Mouse (Mus musculus): ENCODE measurements around the gene Sdk1. TPM values are rescaled to one million over a fixed set of nuclear protein-coding genes. Genes with fewer than 3 reads are reported as not detected.

Gene Sdk1
- polyA plus RNA-seq, 1 experiment: 3.5 TPM

- no peak for DNase-seq (ENCODE audit: extremely low spot score in 1 of 2, low spot score in 1 of 2)
Measured at GRCm38 (mm10) chr5:141415644-141416243, 174.5 kb downstream of the Sdk1 start.

GRCm38 (mm10) chr5:141428132-141428531, 186.8 kb downstream of the Sdk1 start:
- no peak for DNase-seq (ENCODE audit: extremely low spot score in 1 of 2, low spot score in 1 of 2)

- DNase-seq (ENCODE audit: extremely low spot score in 1 of 2, low spot score in 1 of 2): no peak
Measured at GRCm38 (mm10) chr5:141433286-141433685, 192.0 kb downstream of the Sdk1 start.

GRCm38 (mm10) chr5:141447247-141447646, 206.0 kb downstream of the Sdk1 start:
- DNase-seq (ENCODE audit: extremely low spot score in 1 of 2, low spot score in 1 of 2): no peak

- DNase-seq (ENCODE audit: extremely low spot score in 1 of 2, low spot score in 1 of 2): no peak
Measured at GRCm38 (mm10) chr5:141463417-141463816, 222.1 kb downstream of the Sdk1 start.

GRCm38 (mm10) chr5:141468821-141469220, 227.5 kb downstream of the Sdk1 start:
- DNase-seq (ENCODE audit: extremely low spot score in 1 of 2, low spot score in 1 of 2): no peak

GRCm38 (mm10) chr5:141505281-141505680, 264.0 kb downstream of the Sdk1 start:
- DNase-seq (ENCODE audit: extremely low spot score in 1 of 2, low spot score in 1 of 2): no peak

GRCm38 (mm10) chr5:141506344-141506743, 265.1 kb downstream of the Sdk1 start:
- no peak for DNase-seq (ENCODE audit: extremely low spot score in 1 of 2, low spot score in 1 of 2)

GRCm38 (mm10) chr5:141524801-141525715, 283.8 kb downstream of the Sdk1 start:
- DNase-seq (ENCODE audit: extremely low spot score in 1 of 2, low spot score in 1 of 2): peak in 1 of 2 experiments; percentile 10

GRCm38 (mm10) chr5:141540193-141540592, 298.9 kb downstream of the Sdk1 start:
- no peak for DNase-seq (ENCODE audit: extremely low spot score in 1 of 2, low spot score in 1 of 2)

GRCm38 (mm10) chr5:141542890-141543666, 301.8 kb downstream of the Sdk1 start:
- no peak for DNase-seq (ENCODE audit: extremely low spot score in 1 of 2, low spot score in 1 of 2)

- no peak for DNase-seq (ENCODE audit: extremely low spot score in 1 of 2, low spot score in 1 of 2)
Measured at GRCm38 (mm10) chr5:141553444-141553843, 312.2 kb downstream of the Sdk1 start.

- no peak for DNase-seq (ENCODE audit: extremely low spot score in 1 of 2, low spot score in 1 of 2)
Measured at GRCm38 (mm10) chr5:141558731-141559130, 317.4 kb downstream of the Sdk1 start.

GRCm38 (mm10) chr5:141560325-141560724, 319.0 kb downstream of the Sdk1 start:
- no peak for DNase-seq (ENCODE audit: extremely low spot score in 1 of 2, low spot score in 1 of 2)

GRCm38 (mm10) chr5:141561989-141562560, 320.8 kb downstream of the Sdk1 start:
- DNase-seq (ENCODE audit: extremely low spot score in 1 of 2, low spot score in 1 of 2): no peak

- DNase-seq (ENCODE audit: extremely low spot score in 1 of 2, low spot score in 1 of 2): no peak
Measured at GRCm38 (mm10) chr5:141564197-141564596, 322.9 kb downstream of the Sdk1 start.

- no peak for DNase-seq (ENCODE audit: extremely low spot score in 1 of 2, low spot score in 1 of 2)
Measured at GRCm38 (mm10) chr5:141568106-141568505, 326.8 kb downstream of the Sdk1 start.

GRCm38 (mm10) chr5:141570442-141570841, 329.2 kb downstream of the Sdk1 start:
- DNase-seq (ENCODE audit: extremely low spot score in 1 of 2, low spot score in 1 of 2): peak in 1 of 2 experiments; percentile 23

GRCm38 (mm10) chr5:141574263-141574662, 333.0 kb downstream of the Sdk1 start:
- DNase-seq (ENCODE audit: extremely low spot score in 1 of 2, low spot score in 1 of 2): no peak

- no peak for DNase-seq (ENCODE audit: extremely low spot score in 1 of 2, low spot score in 1 of 2)
Measured at GRCm38 (mm10) chr5:141591246-141591645, 350.0 kb downstream of the Sdk1 start.

- DNase-seq (ENCODE audit: extremely low spot score in 1 of 2, low spot score in 1 of 2): no peak
Measured at GRCm38 (mm10) chr5:141612721-141613120, 371.4 kb downstream of the Sdk1 start.
